Mouse (Mus musculus): ENCODE measurements around the gene Tgm4.
A peak's percentile ranks its signal among the peaks of the same experiment; 100 is the strongest.

Gene Tgm4

DNA sequence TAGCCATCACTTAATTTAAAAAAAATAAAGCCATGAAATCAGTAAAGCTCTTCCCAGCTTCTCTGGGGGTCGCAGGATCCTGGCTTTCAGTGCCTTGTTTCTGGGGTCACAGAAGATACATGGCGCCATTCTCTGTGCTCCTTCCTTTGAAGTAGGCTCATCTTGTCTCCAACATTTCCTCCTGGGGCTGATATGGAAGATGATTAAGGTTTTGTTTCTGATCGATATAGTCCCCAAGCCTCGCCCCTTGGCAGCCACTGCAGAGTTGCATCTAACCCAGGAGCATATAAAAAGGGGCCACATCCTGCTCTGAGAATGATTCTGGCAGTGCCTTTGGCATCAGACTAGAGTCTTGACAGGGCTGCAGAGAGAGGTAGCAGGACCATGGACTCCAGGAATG lies at the start of gene Tgm4:
TSS of gene Tgm4 (plus strand) at position 301 of the 400 bp plus-strand sequence.
- no peak for DNase-seq (ENCODE audit: low spot score)

DNA sequence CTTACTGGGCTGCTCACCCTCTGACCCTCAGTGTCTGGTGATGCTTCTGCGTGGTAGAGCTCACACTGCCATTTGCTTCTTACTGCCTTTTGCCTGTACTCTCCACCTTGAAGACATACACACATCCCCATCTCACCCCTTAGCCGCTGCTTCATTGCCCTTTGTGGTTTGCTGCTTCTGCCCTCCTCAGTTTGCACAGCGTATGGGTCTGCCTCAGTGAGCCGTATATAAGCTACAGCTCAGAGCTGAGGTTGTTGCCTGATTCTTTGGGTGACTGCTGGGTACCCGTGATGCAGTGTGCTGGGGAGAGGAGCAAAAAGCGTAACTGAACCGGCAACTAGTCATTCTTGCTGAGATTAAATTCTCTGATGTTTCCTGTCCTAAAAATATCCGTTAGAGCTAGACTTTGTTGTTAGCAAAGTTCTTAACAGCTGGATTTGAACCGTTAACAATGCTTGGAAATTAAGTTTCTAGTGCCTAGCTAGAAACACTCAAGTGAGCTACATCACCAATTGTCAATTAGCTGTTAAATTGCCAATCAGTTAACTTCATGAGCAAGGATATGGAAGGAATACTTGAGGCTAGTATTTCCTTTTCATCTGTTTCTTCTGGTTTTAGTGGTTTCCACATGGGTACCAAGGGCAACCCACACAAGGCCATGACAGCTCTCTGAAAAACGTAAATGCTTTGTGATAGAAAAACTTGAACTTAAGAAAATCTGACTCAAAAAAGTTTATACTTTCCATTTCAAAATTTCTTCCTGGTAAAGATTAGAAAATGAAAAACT lies 35.9 kb upstream of the Tgm4 start:
- DNase-seq (ENCODE audit: low spot score) = no peak

DNA sequence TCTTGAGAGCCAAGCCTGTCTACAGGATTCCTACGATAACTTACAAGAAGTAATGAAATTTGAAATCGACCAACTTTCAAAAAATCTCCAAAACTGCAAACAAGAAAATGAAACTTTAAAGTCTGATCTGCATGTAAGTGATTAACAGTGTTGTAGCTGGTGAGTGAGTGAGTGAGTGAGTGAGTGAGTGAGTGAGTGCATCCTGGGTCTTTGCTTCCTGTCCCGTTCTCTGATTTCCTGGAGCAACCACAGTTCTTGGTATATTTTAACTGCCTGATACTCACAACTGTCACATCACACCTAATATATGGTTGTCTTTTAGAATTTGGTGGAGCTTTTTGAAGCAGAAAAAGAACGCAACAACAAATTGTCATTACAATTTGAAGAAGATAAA lies 35.3 kb upstream of the Tgm4 start:
- no peak for DNase-seq (ENCODE audit: low spot score)

DNA sequence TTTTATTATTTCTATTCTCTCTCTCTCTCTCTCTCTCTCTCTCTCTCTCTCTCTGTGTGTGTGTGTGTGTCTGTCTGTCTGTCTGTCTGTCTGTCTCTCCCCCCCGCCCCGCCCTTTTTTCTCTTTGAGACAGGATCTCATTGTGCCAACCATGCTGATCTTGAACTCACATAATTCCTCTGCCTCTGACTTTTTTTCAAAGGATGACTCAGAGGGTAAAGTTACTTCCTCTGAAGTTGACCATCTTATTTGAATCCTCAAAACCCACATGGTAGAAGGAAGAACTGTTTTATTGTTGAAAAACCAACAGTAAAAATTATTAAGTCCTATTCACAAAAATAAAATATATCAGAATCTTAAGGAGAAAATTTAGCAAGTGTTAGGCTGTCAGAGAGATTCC lies 29.8 kb upstream of the Tgm4 start:
- no peak for DNase-seq (ENCODE audit: low spot score)

DNA sequence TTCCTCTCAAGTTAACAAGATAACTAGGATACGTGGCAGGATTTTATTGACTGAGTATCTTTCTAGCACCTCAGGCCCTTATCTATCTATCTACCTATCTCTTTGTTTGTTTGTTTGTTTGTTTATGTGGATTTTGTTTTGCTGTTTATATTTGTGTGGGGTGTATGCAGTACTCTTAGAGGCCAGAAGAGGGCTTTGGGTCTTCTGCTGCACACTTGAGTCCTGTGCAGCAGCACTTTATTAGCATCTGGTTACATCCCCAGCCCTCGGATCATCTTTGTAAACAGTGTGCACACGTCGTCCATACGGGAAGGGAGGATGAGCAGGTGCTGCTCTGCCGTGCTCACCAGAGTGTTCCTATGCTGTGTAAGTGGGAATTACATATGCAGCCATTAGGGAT lies 28.5 kb upstream of the Tgm4 start:
- DNase-seq (ENCODE audit: low spot score) = no peak

DNA sequence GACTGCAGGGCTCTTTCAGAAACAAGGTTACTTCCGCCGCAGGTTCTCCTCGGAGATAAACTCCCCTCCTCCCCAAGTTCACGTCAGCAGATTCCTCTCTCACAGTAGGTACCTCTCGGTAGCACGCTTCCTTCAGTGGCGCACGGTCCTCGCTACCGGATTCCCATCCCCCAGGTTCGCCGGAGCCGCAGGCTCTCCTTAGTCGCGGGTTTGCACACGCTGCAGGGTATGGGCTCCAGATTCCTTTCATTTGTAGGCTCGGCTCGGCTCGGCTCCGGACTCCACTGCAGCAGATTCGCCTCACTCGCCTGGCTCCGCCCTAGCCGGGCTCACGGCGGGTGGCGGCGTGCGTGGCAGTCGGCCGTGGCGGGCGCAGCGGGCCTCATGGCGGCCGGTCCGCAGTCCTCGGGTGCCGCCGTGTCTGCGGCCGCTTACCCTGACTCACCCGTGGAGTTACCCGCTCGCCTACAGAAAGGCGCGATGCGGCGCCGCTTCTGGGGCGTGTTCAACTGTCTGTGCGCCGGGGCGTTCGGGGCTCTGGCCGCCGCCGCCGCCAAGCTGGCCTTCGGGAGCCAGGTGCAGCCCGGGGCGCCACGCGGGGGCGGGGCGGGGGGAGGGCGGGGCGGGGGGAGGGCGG lies 13.4 kb upstream of the Tgm4 start, which contains the start of gene Tmem42:
TSS of gene Tmem42 (plus strand) at position 332 of the 637 bp plus-strand sequence.
- peak; percentile 81 for DNase-seq (ENCODE audit: low spot score)

DNA sequence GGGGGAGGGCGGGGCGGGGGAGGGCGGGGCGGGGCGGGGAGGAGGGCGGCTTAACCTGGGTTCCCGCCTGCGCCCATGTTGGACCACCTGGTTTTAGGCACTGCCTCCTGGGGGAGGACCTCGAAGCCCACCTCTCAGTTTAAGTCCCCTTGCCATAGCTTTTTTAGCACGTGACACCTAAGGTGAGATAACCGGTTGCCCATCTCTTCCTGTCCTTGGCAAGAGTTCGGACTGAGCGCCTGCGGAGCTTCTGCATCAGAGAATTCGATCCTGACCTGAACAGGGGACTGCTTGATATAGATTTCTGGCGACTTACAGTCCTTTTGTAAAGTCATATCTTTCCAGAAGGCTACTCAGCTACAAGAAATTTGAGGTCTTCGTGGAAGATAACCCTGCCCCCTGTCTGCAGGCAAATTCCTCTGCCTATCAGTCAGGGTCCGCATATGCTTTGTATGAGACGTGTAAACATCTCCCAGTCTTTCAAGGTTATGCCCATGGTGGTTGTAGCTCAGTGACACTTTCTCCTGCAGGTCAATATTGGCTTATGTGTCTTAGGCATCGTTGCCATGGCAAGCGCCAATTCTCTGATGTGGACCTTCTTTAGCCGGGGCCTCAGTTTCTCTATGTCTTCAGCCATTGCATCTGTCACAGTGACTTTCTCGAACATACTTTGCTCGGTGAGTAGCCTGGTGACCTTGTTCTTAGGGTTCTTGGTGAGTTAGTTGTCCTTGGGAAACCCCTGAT lies 12.7 kb upstream of the Tgm4 start:
- DNase-seq (ENCODE audit: low spot score) = no peak

DNA sequence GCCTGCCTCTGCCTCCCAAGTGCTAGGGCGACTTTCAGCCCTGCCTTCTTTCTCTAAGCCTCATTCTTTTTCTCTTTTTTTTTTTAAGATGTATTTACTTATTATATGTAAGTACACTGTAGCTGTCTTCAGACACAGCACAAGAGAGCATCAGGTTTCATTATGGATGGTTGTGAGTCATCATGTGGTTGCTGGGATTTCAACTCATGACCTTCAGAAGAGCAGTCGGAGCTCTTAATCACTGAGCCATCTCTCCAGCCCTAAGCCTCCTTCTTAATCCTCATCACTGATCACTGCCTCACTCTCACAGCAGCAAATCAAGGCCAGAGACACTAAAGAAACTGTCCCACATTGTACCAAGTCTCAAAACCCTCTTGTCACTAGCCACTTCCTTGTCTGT lies 10.3 kb upstream of the Tgm4 start:
- no peak for DNase-seq (ENCODE audit: low spot score)

DNA sequence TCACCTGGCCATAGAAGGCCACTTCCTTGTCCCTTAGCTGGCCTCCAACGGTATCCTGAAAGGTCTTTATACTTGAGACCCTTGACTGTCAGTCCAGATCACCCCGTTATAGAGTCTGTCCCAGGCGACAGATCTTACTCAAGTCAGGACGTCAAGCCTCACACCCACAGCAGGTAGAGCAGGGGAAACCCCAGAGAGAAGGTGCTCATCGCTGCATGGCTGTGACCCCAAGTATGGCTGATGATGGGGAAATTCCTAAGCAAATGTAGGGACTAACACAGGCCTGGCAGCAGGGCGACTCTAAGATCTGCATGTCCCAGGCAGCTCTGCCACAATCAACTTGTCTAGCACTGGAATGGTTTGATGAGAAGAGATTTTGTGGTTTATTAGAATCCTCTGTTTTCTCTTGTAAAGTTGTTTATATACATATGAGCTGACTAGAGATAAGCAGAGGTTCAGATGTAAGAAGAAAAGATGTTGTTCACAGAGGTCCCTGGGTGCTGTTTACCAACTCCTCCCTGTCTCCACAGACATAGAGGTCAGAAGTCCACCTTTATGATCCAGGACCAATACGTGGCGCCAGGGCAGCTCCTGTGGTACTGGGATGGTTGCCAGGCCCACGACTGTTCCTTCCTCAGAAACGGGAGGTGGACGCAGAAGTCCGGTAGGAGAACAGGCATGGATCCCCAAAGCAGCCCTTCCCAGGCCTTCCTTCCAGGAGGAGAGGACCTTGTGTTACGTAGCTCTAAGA lies 2.9 kb upstream of the Tgm4 start:
- no peak for DNase-seq (ENCODE audit: low spot score)

DNA sequence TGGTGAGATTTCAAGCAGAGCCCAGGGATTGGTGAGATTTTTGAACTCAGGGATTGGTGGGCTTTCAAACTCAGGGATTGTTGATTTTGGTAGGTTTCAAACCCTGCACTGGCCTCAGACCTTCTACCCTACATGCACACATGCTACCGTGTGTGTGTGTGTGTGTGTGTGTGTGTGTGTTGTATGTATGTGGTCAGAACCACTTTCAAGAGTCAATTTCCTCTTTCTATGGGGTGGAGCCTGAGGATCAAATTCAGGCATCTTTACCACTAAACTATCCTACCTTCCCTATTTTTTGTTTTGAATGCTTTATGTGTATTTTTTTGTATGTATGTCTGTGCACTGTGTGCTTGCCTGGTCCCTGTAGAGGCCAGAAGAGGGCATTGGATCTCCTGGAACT lies 13.1 kb downstream of the Tgm4 start:
- DNase-seq (ENCODE audit: low spot score) = no peak

DNA sequence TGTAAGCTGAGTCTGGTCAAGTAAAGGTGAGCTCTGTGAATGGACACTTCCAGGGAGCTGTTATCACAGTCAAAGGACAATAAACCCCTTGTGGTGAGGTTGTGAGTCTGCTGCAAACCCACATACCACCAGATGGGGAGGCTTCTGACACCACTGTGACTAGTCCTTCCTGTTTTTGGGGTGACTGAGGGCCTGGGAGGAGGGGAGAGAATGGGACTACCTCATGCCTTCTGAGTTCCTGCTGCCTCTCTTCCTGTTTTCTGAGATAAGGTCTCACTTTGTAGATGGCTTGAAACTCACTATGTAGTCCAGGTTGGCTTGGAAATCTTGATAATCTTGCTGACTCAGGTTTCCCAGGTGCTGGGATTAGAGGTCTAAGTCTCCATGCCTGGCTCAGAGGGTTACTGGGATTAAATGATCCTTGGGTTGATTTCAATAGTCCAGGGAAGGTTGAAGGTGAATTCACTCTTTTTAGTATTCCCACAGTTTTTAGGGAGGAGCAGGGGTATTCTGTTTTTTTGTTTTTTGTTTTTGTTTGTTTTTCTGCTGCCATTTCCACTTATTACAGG lies 24.3 kb downstream of the Tgm4 start:
- no peak for DNase-seq (ENCODE audit: low spot score)

DNA sequence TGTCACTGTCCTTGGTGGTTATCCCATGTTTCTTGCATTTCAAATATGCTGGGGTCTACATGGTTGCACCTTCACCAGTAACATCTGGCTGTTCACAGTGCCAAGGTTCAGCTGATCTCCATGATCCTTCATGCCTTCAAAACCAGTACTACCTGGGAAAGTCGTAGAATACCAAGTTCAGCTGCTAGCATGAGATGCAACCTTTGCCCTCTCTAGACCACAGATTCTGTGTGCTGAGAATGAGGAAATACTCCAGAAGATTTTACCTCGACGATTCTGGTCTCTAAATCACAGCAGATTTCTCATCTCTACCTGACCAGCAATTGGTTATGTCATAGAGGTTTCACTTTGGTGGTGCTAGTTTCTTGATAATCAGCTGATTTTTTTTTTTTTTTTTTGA lies 25.6 kb downstream of the Tgm4 start:
- DNase-seq (ENCODE audit: low spot score) = no peak

DNA sequence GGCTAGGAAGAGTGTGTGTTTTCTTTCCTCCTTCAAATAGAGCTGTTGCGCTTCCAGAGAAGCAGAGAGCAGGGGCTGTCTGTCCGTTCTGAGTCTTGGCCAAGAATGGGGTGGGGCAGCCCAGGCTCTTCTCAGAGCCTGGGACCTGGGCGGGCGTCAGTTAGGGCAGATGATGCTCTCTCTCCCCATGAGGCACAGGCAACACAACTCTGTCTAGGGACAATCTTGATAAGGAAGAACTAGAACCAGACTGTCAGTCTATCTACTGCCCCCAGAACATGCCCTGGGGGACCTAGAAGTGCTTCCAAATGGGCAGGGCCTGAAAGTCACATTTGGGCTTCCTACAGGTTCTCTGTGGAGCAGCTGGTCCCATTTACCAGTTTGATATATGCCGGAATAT lies 44.6 kb downstream of the Tgm4 start:
- no peak for DNase-seq (ENCODE audit: low spot score)

DNA sequence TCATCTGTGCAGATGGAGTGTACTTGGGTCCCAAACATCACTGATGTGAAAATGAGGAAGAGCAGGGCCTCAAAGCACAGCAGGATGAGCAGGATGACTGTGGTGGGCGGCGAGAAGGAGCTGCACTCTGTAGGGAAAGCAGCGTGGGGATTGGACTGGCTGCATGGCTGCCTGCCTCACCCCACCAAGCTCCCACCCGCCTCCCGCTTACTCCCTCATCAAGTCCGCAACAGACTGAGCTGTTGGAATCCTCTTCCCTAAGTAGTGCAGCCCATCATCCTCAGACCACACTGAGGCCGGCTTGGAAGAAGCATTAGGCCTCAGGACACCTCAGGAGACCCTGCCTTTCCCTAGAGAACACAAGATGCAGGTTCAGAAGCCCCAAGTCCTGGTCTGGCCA lies 45.8 kb downstream of the Tgm4 start:
- no peak for DNase-seq (ENCODE audit: low spot score)

DNA sequence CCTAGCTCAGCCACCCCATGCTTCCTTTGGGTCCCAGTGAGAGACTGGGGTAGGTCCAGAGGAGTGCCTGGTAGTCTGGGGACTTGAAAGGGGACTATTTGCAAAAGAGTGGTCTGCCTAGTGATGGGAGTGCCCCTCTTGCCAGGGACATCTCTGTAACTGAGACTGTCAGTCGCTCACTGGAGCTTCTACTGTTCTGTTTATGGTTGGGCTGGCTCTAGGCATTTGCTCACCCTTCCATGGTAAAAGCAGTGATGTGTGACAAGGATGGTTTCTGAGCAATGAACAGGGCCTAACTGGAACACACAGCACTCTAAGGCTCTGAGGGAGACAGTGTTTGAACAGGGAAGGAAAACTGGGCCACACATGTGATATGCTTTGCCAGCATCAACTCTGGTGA lies 46.3 kb downstream of the Tgm4 start:
- no peak for DNase-seq (ENCODE audit: low spot score)

DNA sequence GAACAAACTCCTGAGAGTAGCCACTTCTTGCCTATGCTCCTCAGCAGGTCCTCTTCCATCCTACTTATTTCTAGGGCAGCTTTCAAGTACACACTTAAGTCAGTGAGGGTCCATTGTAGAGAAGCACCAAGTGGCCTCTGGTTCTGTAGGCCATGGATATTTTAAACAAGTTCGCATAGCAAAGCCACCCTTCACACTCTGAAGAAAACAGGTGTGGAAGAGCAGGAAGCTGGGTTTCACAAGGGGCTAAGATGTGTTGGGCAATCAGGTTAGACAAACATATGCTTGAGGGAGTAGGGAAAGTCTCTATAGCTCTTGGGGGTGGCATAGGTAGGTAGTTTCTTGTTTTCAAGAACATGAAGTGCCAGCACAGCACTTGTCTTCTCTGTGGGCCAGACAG lies 50.8 kb downstream of the Tgm4 start:
- DNase-seq (ENCODE audit: low spot score) = no peak

DNA sequence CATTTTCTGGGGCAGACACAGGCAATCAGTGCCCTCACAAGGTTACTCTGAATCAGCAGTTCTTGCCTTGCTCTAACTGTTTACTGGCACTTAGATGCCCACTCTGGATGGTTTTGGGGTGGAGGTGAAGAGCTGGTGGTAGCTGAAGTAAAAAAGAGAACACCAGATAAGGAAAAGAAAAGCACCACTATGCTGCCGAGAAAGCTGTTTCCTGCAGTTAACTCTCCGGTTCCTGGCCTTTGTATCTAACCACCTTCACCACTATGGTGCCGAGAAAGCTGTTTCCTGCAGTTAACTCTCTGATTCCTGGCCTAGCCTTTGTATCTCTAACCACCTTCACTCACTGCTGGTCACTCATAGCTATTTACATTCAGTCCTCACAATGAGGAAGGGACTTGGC lies 53.0 kb downstream of the Tgm4 start:
- no peak for DNase-seq (ENCODE audit: low spot score)

DNA sequence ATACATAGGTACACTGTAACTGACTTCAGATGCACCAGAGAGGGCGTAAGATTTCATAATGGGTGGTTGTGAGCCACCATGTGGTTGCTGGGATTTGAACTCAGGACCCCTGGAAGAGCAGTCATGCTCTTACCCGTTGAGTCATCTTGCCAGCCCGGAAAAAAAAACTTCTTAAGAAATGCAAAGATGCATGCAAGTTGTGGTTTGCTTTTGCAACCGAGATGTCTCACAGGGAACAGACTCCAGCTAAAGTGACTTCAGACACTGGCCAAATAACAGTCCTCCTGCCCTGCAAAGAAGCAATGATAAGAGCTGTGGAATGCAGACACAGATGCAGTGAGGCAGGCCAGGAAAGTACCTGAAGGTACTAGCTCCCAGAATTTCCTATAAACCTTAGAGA lies 56.3 kb downstream of the Tgm4 start:
- no peak for DNase-seq (ENCODE audit: low spot score)

DNA sequence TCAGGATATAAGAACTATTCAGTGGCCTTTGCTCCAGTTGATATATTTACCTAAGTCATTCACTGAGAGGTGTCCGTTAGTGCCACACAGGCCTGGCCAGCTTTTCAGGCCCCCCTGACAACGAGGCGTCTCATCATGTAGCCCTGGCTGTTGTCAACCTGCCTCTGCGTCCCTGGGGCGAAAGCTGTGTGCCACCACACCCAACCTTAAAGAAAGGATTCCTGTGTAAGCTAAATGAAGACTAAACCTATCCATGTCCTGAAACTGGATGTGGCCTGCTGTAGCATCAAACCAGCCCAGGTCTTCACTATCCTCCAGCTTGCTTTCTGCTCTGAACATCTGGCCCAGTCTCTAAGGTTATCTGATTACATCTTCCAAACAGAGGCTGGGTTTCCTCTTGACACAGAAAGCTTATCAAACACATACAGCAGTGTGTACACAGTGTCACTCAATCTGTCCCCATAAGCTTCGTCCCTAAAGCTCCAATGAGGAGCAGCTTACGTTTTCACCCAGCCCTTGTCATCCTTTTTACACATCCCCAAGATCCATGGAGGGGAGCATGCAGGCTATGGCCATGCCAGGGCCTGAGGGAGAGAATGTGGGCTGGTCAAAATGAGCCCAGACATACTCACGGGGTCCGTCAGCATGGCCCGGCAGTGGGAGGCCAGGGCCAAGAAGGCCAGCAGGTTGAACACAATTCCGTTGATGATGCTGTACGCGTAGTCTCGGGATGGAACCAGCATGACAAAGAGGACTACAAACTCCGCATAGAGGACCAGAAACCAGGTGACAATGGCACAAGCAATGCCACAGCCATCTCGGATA lies 65.3 kb downstream of the Tgm4 start:
- DNase-seq (ENCODE audit: low spot score) = no peak

DNA sequence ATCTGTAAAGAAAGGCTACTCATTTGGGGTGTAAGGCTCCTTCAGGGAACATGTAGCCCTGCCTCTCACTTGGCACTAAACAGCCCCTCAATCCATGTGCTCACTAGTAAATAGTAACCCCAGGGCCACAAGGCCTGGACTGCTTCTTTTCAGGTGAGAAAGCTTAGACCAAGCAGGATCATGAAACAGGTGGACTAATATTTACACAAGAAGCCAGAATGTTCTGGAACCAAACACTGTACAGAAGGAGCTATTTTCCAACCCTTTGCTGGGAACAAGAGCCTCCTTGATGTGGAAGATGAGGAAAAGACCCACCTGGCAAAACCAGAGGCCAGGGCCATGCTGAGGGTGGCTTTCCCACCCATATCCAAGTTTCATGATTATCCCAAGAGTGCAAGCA lies 68.9 kb downstream of the Tgm4 start:
- no peak for DNase-seq (ENCODE audit: low spot score)

DNA sequence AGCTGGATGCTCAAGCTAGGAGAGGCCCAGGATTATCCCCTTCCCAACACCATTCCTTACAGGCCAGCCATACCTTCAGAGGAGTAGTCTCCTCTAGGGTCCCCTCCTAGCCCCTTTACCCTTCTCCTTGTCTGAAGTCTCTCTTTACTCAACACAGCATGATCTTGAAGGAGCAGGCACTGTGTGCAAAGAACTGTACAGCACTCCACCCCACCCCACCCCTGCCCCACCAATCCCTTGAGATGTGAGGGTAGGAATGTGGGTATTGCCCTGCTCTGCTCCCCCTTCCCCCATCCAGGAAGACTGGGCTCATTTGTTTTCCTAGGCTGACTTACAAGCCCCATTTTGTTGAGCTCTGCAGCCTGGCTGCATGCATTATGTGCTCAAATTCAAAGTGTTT lies 69.8 kb downstream of the Tgm4 start:
- no peak for DNase-seq (ENCODE audit: low spot score)
